Mouse (Mus musculus) neural tube, embryonic 14.5 days (tissue): ENCODE data around the gene Gid4. TPM values are rescaled to one million over a fixed set of nuclear protein-coding genes. Genes with fewer than 3 reads are reported as not detected.

ENCODE experiments used
- ATAC-seq: fragments of 200-750 bp; cut with Nextera tagmentation; 2 replicates; pipeline ENCODE4 v1.8.0; 2017; ENCODE audit warnings: low read depth, mild to moderate bottlenecking, moderate TSS enrichment, moderate library complexity
- H3K27ac ChIP-seq: fragments of 300-500 bp; sonication (generic); 2 replicates; pipeline ENCODE4 v1.5.1; 2014; ENCODE audit warnings: low read depth, mild to moderate bottlenecking, control low read depth, low read length, moderate library complexity, mixed read lengths
- H3K27me3 ChIP-seq: fragments of 300-500 bp; sonication (generic); 2 replicates; pipeline ENCODE4 v1.6.1; 2014; ENCODE audit warnings: low read length; ENCODE audit not compliant: control insufficient read depth, insufficient read depth
- H3K36me3 ChIP-seq: fragments of 300-500 bp; sonication (generic); 2 replicates; pipeline ENCODE4 v1.6.1; 2014; ENCODE audit warnings: low read length, mixed read lengths; ENCODE audit not compliant: control insufficient read depth, insufficient read depth
- H3K4me1 ChIP-seq: fragments of 300-500 bp; sonication (generic); 2 replicates; pipeline ENCODE4 v1.6.1; 2014; ENCODE audit warnings: low read length; ENCODE audit not compliant: control insufficient read depth, insufficient read depth
- H3K4me2 ChIP-seq: fragments of 300-500 bp; sonication (generic); 2 replicates; pipeline ENCODE4 v1.6.1; 2014; ENCODE audit warnings: mild to moderate bottlenecking, low read depth, low read length, control low read depth
- H3K4me3 ChIP-seq: fragments of 300-500 bp; sonication (generic); 2 replicates; pipeline ENCODE4 v1.5.1; 2014; ENCODE audit warnings: low read depth, low read length, control low read depth, mixed read lengths
- H3K9ac ChIP-seq: fragments of 300-500 bp; sonication (generic); replicated peaks from 2 replicates; pipeline ENCODE4 v1.6.1; 2014; ENCODE audit warnings: low read depth, mild to moderate bottlenecking, control low read depth, low read length, mixed read lengths
- H3K9me3 ChIP-seq: fragments of 300-500 bp; sonication (generic); 2 replicates; pipeline ENCODE4 v1.6.1; 2016; ENCODE audit warnings: low read length; ENCODE audit not compliant: control insufficient read depth
- WGBS: fragments of 180-500 bp; shearing (Covaris S2); extraction: QIAGEN DNeasy Blood & Tissue Kit; methylation state at CpG from one replicate; pipeline ENCODE4 v1.1.7; 2014; 5-methylcytosine and 5-hydroxymethylcytosine counted together
- polyA plus RNA-seq: library from polyadenylated mRNA; unstranded; fragments of >200 nt; fragmentation: Nextera tagmentation; extraction: Ambion mirVana; gene quantifications from 2 replicates; pipeline ENCODE4 v1.2.1, GENCODE M21; 2014

The Gid4 gene
- polyA plus RNA-seq, 1 experiment from 2014 or later = 26.6 TPM

- Histone ChIP-seq H3K9me3 (no peaks in the 10 kb centered on the region), H3K4me3 (no peak overlapping the region), H3K9ac (no peak overlapping the region), H3K4me1 (peaks cover 18% of the 10 kb centered on the region), H3K4me2 (no peak overlapping the region), H3K27me3 (no peaks in the 10 kb centered on the region), H3K36me3 (no peaks in the 10 kb centered on the region), H3K27ac (no peak overlapping the region)
- no peak for ATAC-seq
- 88% methylated on average over 2 of the region's 2 CpGs for WGBS
Measured at GRCm38 (mm10) chr11:60387944-60388343, 29.0 kb upstream of the Gid4 start.

DNA sequence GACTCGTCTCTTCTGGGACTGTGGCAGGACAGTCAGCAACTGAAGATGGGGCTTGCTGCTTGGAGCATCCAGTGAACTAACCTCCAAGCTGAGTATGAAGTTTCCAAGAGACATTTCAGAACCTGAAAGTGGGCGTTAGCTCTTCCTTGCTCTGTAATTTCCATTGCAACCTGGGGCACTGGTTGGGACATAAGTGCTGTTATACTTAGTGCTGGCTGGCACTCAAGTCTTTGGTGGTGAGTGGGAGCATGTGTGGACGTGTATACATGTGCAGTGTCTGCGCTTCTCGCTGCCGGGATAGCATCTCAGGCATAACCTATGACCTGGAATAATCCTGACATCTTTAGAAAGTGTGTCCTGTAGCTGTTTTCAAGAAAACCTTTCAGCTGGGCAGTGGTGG is 25.6 kb upstream of the Gid4 start:
- Histone ChIP-seq H3K4me2 (no peak overlapping the region), H3K36me3 (no peaks in the 10 kb centered on the region), H3K4me1 (no peaks in the 10 kb centered on the region), H3K9me3 (no peaks in the 10 kb centered on the region), H3K27ac (no peak overlapping the region), H3K9ac (no peak overlapping the region), H3K4me3 (no peak overlapping the region), H3K27me3 (no peaks in the 10 kb centered on the region)
- 83% methylated on average over 6 of the region's 6 CpGs for WGBS
- ATAC-seq = no peak

DNA sequence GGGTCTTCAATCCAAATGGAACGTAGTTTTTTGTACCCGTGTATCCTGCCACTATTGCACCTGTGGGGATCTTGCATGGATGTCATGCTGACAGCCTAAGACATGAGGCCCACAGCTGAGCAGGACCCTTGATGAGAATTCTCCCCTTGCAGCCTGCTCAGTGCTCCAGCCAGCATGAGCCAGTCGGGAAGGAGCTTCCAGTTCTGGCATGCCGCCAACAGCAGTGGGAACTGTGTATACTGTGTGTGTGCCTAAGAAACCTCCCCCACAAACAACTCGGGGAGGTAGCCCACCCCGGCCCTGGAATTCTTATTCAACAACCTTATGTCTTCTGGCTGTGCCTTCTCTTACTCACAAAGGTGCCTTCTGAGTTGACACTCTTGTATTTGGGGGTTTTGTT is 20.4 kb upstream of the Gid4 start:
- no peak overlapping the region for H3K4me2 ChIP-seq
- H3K9ac ChIP-seq = no peak overlapping the region
- H3K4me3 ChIP-seq = no peak overlapping the region
- ATAC-seq = no peak
- peaks cover under 1% of the 10 kb centered on the region; the same call in 1 of the 2 replicates for H3K36me3 ChIP-seq
- H3K27ac ChIP-seq = no peak overlapping the region
- no peaks in the 10 kb centered on the region for H3K27me3 ChIP-seq
- H3K9me3 ChIP-seq = no peaks in the 10 kb centered on the region
- no peaks in the 10 kb centered on the region for H3K4me1 ChIP-seq
- 63% methylated on average over 6 of the region's 6 CpGs for WGBS

- H3K27ac ChIP-seq = no peak overlapping the region
- no peaks in the 10 kb centered on the region for H3K9me3 ChIP-seq
- no peak overlapping the region for H3K4me3 ChIP-seq
- no peak overlapping the region for H3K9ac ChIP-seq
- 93% methylated on average over 2 of the region's 2 CpGs for WGBS
- no peaks in the 10 kb centered on the region for H3K4me1 ChIP-seq
- no peak overlapping the region for H3K4me2 ChIP-seq
- ATAC-seq = no peak
- H3K36me3 ChIP-seq = peaks cover 3% of the 10 kb centered on the region; the same call in 1 of the 2 replicates
- H3K27me3 ChIP-seq = no peaks in the 10 kb centered on the region
Measured at GRCm38 (mm10) chr11:60397172-60397571, 19.8 kb upstream of the Gid4 start.

- Histone ChIP-seq H3K27ac (no peak overlapping the region), H3K4me3 (no peak overlapping the region), H3K36me3 (peaks cover 31% of the 10 kb centered on the region), H3K4me1 (no peaks in the 10 kb centered on the region), H3K9me3 (no peaks in the 10 kb centered on the region), H3K27me3 (no peaks in the 10 kb centered on the region), H3K9ac (no peak overlapping the region), H3K4me2 (no peak overlapping the region)
- no peak for ATAC-seq
- WGBS = 94% methylated on average over 1 of the region's 1 CpGs
Measured at GRCm38 (mm10) chr11:60406606-60407005, 10.3 kb upstream of the Gid4 start.

- Histone ChIP-seq H3K36me3 (peaks cover 3% of the 10 kb centered on the region), H3K27ac (no peak overlapping the region), H3K27me3 (no peaks in the 10 kb centered on the region), H3K4me2 (no peak overlapping the region), H3K9me3 (no peaks in the 10 kb centered on the region), H3K4me3 (no peak overlapping the region), H3K4me1 (peaks cover 8% of the 10 kb centered on the region; the same call in 1 of the 2 replicates), H3K9ac (no peak overlapping the region)
- ATAC-seq = no peak
- WGBS = 12% methylated on average over 3 of the region's 3 CpGs
Measured at GRCm38 (mm10) chr11:60412173-60412572, 4.8 kb upstream of the Gid4 start.

GRCm38 (mm10) chr11:60412921-60413320 is 4.0 kb upstream of the Gid4 start:
- H3K4me2 ChIP-seq = no peak overlapping the region
- no peak overlapping the region for H3K27ac ChIP-seq
- no peaks in the 10 kb centered on the region for H3K27me3 ChIP-seq
- H3K9me3 ChIP-seq = no peaks in the 10 kb centered on the region
- no peak for ATAC-seq
- H3K36me3 ChIP-seq = no peaks in the 10 kb centered on the region
- H3K4me1 ChIP-seq = peaks cover 8% of the 10 kb centered on the region; the same call in 1 of the 2 replicates
- H3K9ac ChIP-seq = no peak overlapping the region
- WGBS = 95% methylated on average over 2 of the region's 2 CpGs
- no peak overlapping the region for H3K4me3 ChIP-seq

- peaks cover 18% of the 10 kb centered on the region for H3K4me1 ChIP-seq
- peak overlapping the region; percentile 70 for H3K27ac ChIP-seq
- peak overlapping the region; percentile 78 for H3K9ac ChIP-seq
- H3K4me2 ChIP-seq = peak overlapping the region; percentile 75
- H3K4me3 ChIP-seq = peak overlapping the region; percentile 85
- under 1% methylated on average over 21 of the region's 21 CpGs for WGBS
- no peaks in the 10 kb centered on the region for H3K9me3 ChIP-seq
- ATAC-seq = no peak; the same call in 1 of the 2 replicates
- H3K27me3 ChIP-seq = no peaks in the 10 kb centered on the region
- no peaks in the 10 kb centered on the region for H3K36me3 ChIP-seq
Measured at GRCm38 (mm10) chr11:60416590-60416962, 369 bp upstream of the Gid4 start.

DNA sequence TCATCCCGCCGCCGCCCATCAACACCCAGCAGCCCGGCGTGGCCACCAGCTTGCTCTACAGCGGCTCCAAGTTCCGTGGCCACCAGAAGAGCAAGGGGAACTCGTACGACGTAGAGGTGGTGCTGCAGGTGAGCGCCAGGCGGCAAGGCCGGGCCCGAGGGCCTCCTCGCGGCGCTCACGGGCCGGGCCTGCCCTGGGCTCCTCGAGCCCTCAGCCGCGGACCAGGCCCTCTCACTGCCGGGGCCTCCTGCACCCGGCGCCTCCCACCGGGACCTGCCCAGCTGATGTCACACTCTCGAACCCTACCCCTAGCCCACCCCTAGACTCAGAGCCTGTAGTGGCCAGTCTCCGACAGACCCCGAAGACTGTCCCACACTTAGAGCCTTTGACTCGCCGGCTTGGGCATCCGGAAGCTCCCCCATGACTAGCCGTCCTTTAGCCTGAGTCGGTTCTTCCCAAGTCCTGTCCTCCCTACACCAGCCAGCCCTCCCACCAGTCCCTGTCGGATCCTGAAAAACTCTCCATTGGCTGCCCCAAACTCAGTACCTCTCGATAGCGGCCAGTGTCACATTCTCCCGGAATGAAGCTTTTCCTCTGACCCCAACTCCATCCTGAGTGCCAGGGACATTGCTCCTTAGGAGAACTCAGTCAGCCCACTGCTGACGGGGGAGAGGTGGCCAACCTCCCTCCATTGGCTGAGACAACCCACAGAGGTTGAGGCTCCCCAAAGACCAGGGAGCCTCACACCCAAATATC is 950 bp downstream of the Gid4 start, which contains the start of gene Atpaf2:
Gene Atpaf2 (minus strand): TSS at position 741 of the 756 bp plus-strand sequence.
- Histone ChIP-seq H3K9ac (peak within 1 kb of the TSS; percentile 83), H3K4me3 (peak within 1 kb of the TSS; percentile 85), H3K27me3 (no peaks in the 10 kb centered on the region), H3K27ac (peak within 1 kb of the TSS; percentile 86), H3K9me3 (no peaks in the 10 kb centered on the region), H3K4me2 (peak within 1 kb of the TSS; percentile 94), H3K36me3 (no peaks in the 10 kb centered on the region), H3K4me1 (peaks cover 18% of the 10 kb centered on the region)
- under 1% methylated on average over 35 of the region's 39 CpGs for WGBS
- peak; percentile 54 for ATAC-seq
